Mouse (Mus musculus): ENCODE measurements around the gene Gm20683. TPM values are rescaled to one million over a fixed set of nuclear protein-coding genes. Genes with fewer than 3 reads are reported as not detected.

Gm20683 gene
- polyA plus RNA-seq, 1 experiment from 2014 or later, result 14.0 TPM

- H3K4me1 ChIP-seq (replicated peaks), result peaks cover 57% of the 10 kb centered on the region
Measured at GRCm38 (mm10) chr17:25836397-25837075, 5.0 kb downstream of the Gm20683 start.

GRCm38 (mm10) chr17:25835816-25836215, 5.7 kb downstream of the Gm20683 start:
- Histone ChIP-seq H3K27me3 (no peaks in the 10 kb centered on the region), H3K36me3 (peaks cover 27% of the 10 kb centered on the region), H3K4me2 (peak overlapping the region; percentile 83), H3K9ac (peak overlapping the region; percentile 75; the same call in 1 of the 2 replicates), H3K9me3 (no peaks in the 10 kb centered on the region), H3K27ac (replicated peaks) (no peak overlapping the region), H3K4me1 (replicated peaks) (peaks cover 65% of the 10 kb centered on the region), H3K4me3 (peak overlapping the region; percentile 57)
- 94% methylated on average over 16 of the region's 16 CpGs for WGBS
- no peak for ATAC-seq (ENCODE audit: low FRiP score, low read depth)

More at GRCm38 (mm10) chr17:25836397-25837075, 5.0 kb downstream of the Gm20683 start:
- Histone ChIP-seq H3K9me3 (no peaks in the 10 kb centered on the region), H3K36me3 (peaks cover 27% of the 10 kb centered on the region), H3K4me3 (peak overlapping the region; percentile 57), H3K9ac (peak overlapping the region; percentile 75), H3K4me2 (peak overlapping the region; percentile 83), H3K27ac (replicated peaks) (peak overlapping the region; percentile 88), H3K27me3 (no peaks in the 10 kb centered on the region)
- no peak for ATAC-seq (ENCODE audit: low FRiP score, low read depth)
- WGBS, result 19% methylated on average over 23 of the region's 23 CpGs

- Histone ChIP-seq H3K27ac (replicated peaks) (no peak overlapping the region), H3K36me3 (peaks cover 27% of the 10 kb centered on the region), H3K27me3 (no peaks in the 10 kb centered on the region), H3K4me1 (replicated peaks) (peaks cover 70% of the 10 kb centered on the region), H3K9ac (0 out of 2 replicates have a peak overlapping the region, but pooled peaks have one; percentile 70), H3K4me3 (no peak overlapping the region; the same call in 1 of the 2 replicates), H3K9me3 (no peaks in the 10 kb centered on the region), H3K4me2 (peak overlapping the region; percentile 92)
- 97% methylated on average over 7 of the region's 7 CpGs for WGBS
- ATAC-seq (ENCODE audit: low FRiP score, low read depth), result no peak
Measured at GRCm38 (mm10) chr17:25835301-25835700, 6.3 kb downstream of the Gm20683 start.

GRCm38 (mm10) chr17:25834595-25835222, 6.9 kb downstream of the Gm20683 start:
- Histone ChIP-seq H3K4me1 (replicated peaks) (peaks cover 76% of the 10 kb centered on the region), H3K27ac (replicated peaks) (peak overlapping the region; percentile 98), H3K36me3 (peaks cover 25% of the 10 kb centered on the region), H3K9ac (peak overlapping the region; percentile 70), H3K4me3 (peak overlapping the region; percentile 57), H3K9me3 (no peaks in the 10 kb centered on the region), H3K4me2 (peak overlapping the region; percentile 92), H3K27me3 (no peaks in the 10 kb centered on the region)
- ATAC-seq (ENCODE audit: low FRiP score, low read depth), result no peak
- 92% methylated on average over 11 of the region's 12 CpGs for WGBS

GRCm38 (mm10) chr17:25833961-25834594, 7.5 kb downstream of the Gm20683 start:
- Histone ChIP-seq H3K27me3 (no peaks in the 10 kb centered on the region), H3K36me3 (peaks cover 19% of the 10 kb centered on the region), H3K9ac (peak overlapping the region; percentile 70), H3K4me1 (replicated peaks) (peaks cover 82% of the 10 kb centered on the region), H3K4me3 (peak overlapping the region; percentile 57), H3K4me2 (peak overlapping the region; percentile 92), H3K9me3 (no peaks in the 10 kb centered on the region), H3K27ac (replicated peaks) (peak overlapping the region; percentile 98)
- 50% methylated on average over 6 of the region's 6 CpGs for WGBS
- no peak for ATAC-seq (ENCODE audit: low FRiP score, low read depth)

GRCm38 (mm10) chr17:25833291-25833663, 8.3 kb downstream of the Gm20683 start, which contains the start of gene Stub1:
Gene Stub1, minus strand, starts transcription at chr17:25833404.
- no peaks in the 10 kb centered on the region for H3K27me3 ChIP-seq
- peak within 1 kb of the TSS; percentile 57 for H3K4me3 ChIP-seq
- ATAC-seq (ENCODE audit: low FRiP score, low read depth), result no peak; the same call in none of the 2 replicates
- peaks cover 85% of the 10 kb centered on the region for H3K4me1 ChIP-seq (replicated peaks)
- peaks cover 16% of the 10 kb centered on the region for H3K36me3 ChIP-seq
- peak within 1 kb of the TSS; percentile 98 for H3K27ac ChIP-seq (replicated peaks)
- peak within 1 kb of the TSS; percentile 92 for H3K4me2 ChIP-seq
- H3K9me3 ChIP-seq, result no peaks in the 10 kb centered on the region
- under 1% methylated on average over 24 of the region's 24 CpGs for whole genome bisulfite sequencing
- peak within 1 kb of the TSS; percentile 70 for H3K9ac ChIP-seq

- Histone ChIP-seq H3K9me3 (no peaks in the 10 kb centered on the region), H3K27ac (replicated peaks) (peak overlapping the region; percentile 98), H3K9ac (peak overlapping the region; percentile 70), H3K4me1 (replicated peaks) (peaks cover 85% of the 10 kb centered on the region), H3K27me3 (no peaks in the 10 kb centered on the region), H3K36me3 (peaks cover 16% of the 10 kb centered on the region), H3K4me3 (peak overlapping the region; percentile 57), H3K4me2 (peak overlapping the region; percentile 92)
- under 1% methylated on average over 72 of the region's 77 CpGs for WGBS
- ATAC-seq (ENCODE audit: low FRiP score, low read depth), result peak; percentile 92
Measured at GRCm38 (mm10) chr17:25832436-25833290, 8.9 kb downstream of the Gm20683 start.

- Histone ChIP-seq H3K9ac (peak overlapping the region; percentile 70), H3K36me3 (peaks cover 26% of the 10 kb centered on the region), H3K27me3 (no peaks in the 10 kb centered on the region), H3K27ac (replicated peaks) (peak overlapping the region; percentile 98), H3K4me3 (peak overlapping the region; percentile 57), H3K4me1 (replicated peaks) (peaks cover 85% of the 10 kb centered on the region), H3K9me3 (no peaks in the 10 kb centered on the region), H3K4me2 (peak overlapping the region; percentile 92)
- 63% methylated on average over 21 of the region's 21 CpGs for WGBS
- ATAC-seq (ENCODE audit: low FRiP score, low read depth), result no peak
Measured at GRCm38 (mm10) chr17:25831451-25832281, 9.9 kb downstream of the Gm20683 start.

GRCm38 (mm10) chr17:25830806-25831431, 10.6 kb downstream of the Gm20683 start:
- Histone ChIP-seq H3K9ac (0 out of 2 replicates have a peak overlapping the region, but pooled peaks have one; percentile 70), H3K4me2 (peak overlapping the region; percentile 92), H3K27me3 (no peaks in the 10 kb centered on the region), H3K4me3 (peak overlapping the region; percentile 57; the same call in 1 of the 2 replicates), H3K4me1 (replicated peaks) (peaks cover 84% of the 10 kb centered on the region), H3K9me3 (no peaks in the 10 kb centered on the region), H3K36me3 (peaks cover 28% of the 10 kb centered on the region), H3K27ac (replicated peaks) (no peak overlapping the region)
- 88% methylated on average over 14 of the region's 14 CpGs for WGBS
- no peak for ATAC-seq (ENCODE audit: low FRiP score, low read depth)

GRCm38 (mm10) chr17:25830200-25830753, 11.3 kb downstream of the Gm20683 start:
- ATAC-seq (ENCODE audit: low FRiP score, low read depth), result no peak
- Histone ChIP-seq H3K36me3 (peaks cover 28% of the 10 kb centered on the region), H3K27me3 (no peaks in the 10 kb centered on the region), H3K4me2 (peak overlapping the region; percentile 92), H3K4me1 (replicated peaks) (peaks cover 84% of the 10 kb centered on the region), H3K27ac (replicated peaks) (no peak overlapping the region), H3K4me3 (peak overlapping the region; percentile 69), H3K9ac (no peak overlapping the region), H3K9me3 (no peaks in the 10 kb centered on the region)
- 87% methylated on average over 4 of the region's 4 CpGs for WGBS

All from hindbrain, embryonic 15.5 days (tissue).